Mouse (Mus musculus): Measurements from ENCODE around the gene Oas1f.

GRCm38 (mm10) chr5:120895231-120895900, 48.2 kb downstream of the Oas1f start:
- TF ChIP-seq CTCF (IDR thresholded peaks at IDR 0.05; ENCODE audit: low read depth, low read length) = no peak
- no peak for TF ChIP-seq POLR2A (IDR thresholded peaks at IDR 0.05; ENCODE audit: borderline replicate concordance, low read depth, low read length)
